In the genomic region with DNA sequence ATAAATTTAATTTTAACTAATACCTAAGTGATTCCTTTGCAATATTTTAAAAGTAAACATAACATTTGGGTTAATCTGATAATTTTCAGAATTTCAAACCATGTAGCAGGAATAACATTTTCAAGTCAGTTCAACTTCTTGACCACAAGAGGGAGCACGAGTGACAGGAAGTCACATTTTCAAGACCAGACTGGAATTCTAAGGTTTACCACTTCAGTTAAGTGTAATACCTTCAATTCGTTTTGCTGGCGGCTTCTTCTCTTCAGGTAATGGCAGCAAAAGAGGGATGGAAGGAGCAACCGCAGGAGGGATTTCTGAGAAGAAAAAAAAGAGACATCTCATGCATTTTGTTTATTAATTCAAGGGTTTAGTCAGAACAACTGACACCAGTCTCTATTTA, we compare ENCODE assay signal across 9 mouse cellular contexts.
DNase-seq lines count a peak whose midpoint lies in the region; ATAC-seq and TF ChIP-seq lines count a peak whose summit lies in the region.
"Had no signal": no experiment of that assay in that cellular context is flagged by ENCODE, and none has a peak within 500 bp of the region (broad histone marks: within the 10 kb centered on the region; RNA-seq: fewer than 3 reads in every experiment).

No protein-coding gene starts in this region.

- peak; percentile 52 for DNase-seq in hindbrain, embryonic 11.5 days (ENCODE audit: low spot score)
- DNase-seq in thymus, postnatal 0 days (ENCODE audit: low spot score) = peak; percentile 55
- DNase-seq in thymus, postnatal 36 days = no peak
- peak; percentile 25 for DNase-seq in embryo, embryonic 9.5 days (ENCODE audit: extremely low spot score)
- DNase-seq in stomach, postnatal 0 days (ENCODE audit: low spot score) = no peak
- no peak for DNase-seq in ovary, postnatal 36 days (ENCODE audit: low spot score)
- no peak for DNase-seq in urinary bladder, adult 18-20 months (ENCODE audit: low spot score in 2 of 2)

- no peak overlapping the region for H3K4me3 ChIP-seq in hindbrain, embryonic 11.5 days (ENCODE audit: low read depth, low read length)
- no peak overlapping the region for H3K4me3 ChIP-seq in hindbrain, embryonic 12.5 days
- no peak overlapping the region for H3K4me3 ChIP-seq in stomach, postnatal 0 days (ENCODE audit: low read depth, low read length)
- H3K4me3 ChIP-seq: limb, embryonic 12.5 days had no signal

- H3K4me2 ChIP-seq in hindbrain, embryonic 11.5 days (replicated peaks; ENCODE audit: low read depth, low read length) = no peak overlapping the region
- H3K4me2 ChIP-seq in hindbrain, embryonic 12.5 days (replicated peaks) = no peak overlapping the region
- H3K4me2 ChIP-seq in stomach, postnatal 0 days (replicated peaks; ENCODE audit: low read depth) = no peak overlapping the region
- H3K4me2 ChIP-seq: limb, embryonic 12.5 days had no signal

- no peaks in the 10 kb centered on the region for H3K9me3 ChIP-seq in hindbrain, embryonic 11.5 days (ENCODE audit: control insufficient read depth, low read length)
- H3K9me3 ChIP-seq in hindbrain, embryonic 12.5 days (replicated peaks) = no peaks in the 10 kb centered on the region
- no peaks in the 10 kb centered on the region for H3K9me3 ChIP-seq in stomach, postnatal 0 days (ENCODE audit: control insufficient read depth, low read length)
- H3K9me3 ChIP-seq: limb, embryonic 12.5 days had no signal

- TF ChIP-seq CTCF in stomach, postnatal 0 days (IDR thresholded peaks at IDR 0.05; ENCODE audit: low read depth) = peak; percentile 81

- 27% methylated on average over 4 of the region's 4 CpGs for WGBS in hindbrain, embryonic 11.5 days
- 26% methylated on average over 4 of the region's 4 CpGs for WGBS in hindbrain, embryonic 12.5 days
- 25% methylated on average over 4 of the region's 4 CpGs for WGBS in stomach, postnatal 0 days

- no peaks in the 10 kb centered on the region for H3K4me1 ChIP-seq in hindbrain, embryonic 11.5 days (replicated peaks; ENCODE audit: control insufficient read depth, insufficient read depth, low read length)
- H3K4me1 ChIP-seq in hindbrain, embryonic 12.5 days = no peaks in the 10 kb centered on the region
- no peaks in the 10 kb centered on the region for H3K4me1 ChIP-seq in stomach, postnatal 0 days (replicated peaks; ENCODE audit: control insufficient read depth, insufficient read depth)
- H3K4me1 ChIP-seq: limb, embryonic 12.5 days had no signal

- H3K36me3 ChIP-seq in hindbrain, embryonic 11.5 days (ENCODE audit: control insufficient read depth, insufficient read depth, low read length) = no peaks in the 10 kb centered on the region
- no peaks in the 10 kb centered on the region for H3K36me3 ChIP-seq in hindbrain, embryonic 12.5 days
- no peaks in the 10 kb centered on the region for H3K36me3 ChIP-seq in stomach, postnatal 0 days (ENCODE audit: control insufficient read depth, insufficient read depth, low read length)
- H3K36me3 ChIP-seq: limb, embryonic 12.5 days had no signal

- no peak overlapping the region for H3K9ac ChIP-seq in hindbrain, embryonic 11.5 days (ENCODE audit: low read depth, low read length)
- no peak overlapping the region for H3K9ac ChIP-seq in hindbrain, embryonic 12.5 days
- H3K9ac ChIP-seq in stomach, postnatal 0 days (ENCODE audit: low read length) = no peak overlapping the region
- H3K9ac ChIP-seq: limb, embryonic 12.5 days had no signal

- no peak for ATAC-seq in hindbrain, embryonic 11.5 days (ENCODE audit: low FRiP score)
- ATAC-seq in hindbrain, embryonic 12.5 days (ENCODE audit: low FRiP score) = no peak
- ATAC-seq in stomach, postnatal 0 days (ENCODE audit: low FRiP score, low TSS enrichment) = no peak

- no peaks in the 10 kb centered on the region for H3K27me3 ChIP-seq in hindbrain, embryonic 11.5 days (ENCODE audit: control insufficient read depth, insufficient read depth, low read length)
- H3K27me3 ChIP-seq in hindbrain, embryonic 12.5 days = no peaks in the 10 kb centered on the region
- no peaks in the 10 kb centered on the region for H3K27me3 ChIP-seq in stomach, postnatal 0 days (ENCODE audit: control insufficient read depth, insufficient read depth, low read length)
- H3K27me3 ChIP-seq: limb, embryonic 12.5 days had no signal

- H3K27ac ChIP-seq in hindbrain, embryonic 11.5 days (ENCODE audit: low read depth, low read length) = no peak overlapping the region
- no peak overlapping the region for H3K27ac ChIP-seq in hindbrain, embryonic 12.5 days
- H3K27ac ChIP-seq in stomach, postnatal 0 days (replicated peaks) = no peak overlapping the region
- H3K27ac ChIP-seq: limb, embryonic 12.5 days had no signal

- TF ChIP-seq EP300 in stomach, postnatal 0 days (optimal IDR thresholded peaks at IDR 0.05) = no peak

Comparison
In these comparisons a context has a peak if more than half of its experiments do, and no peak if none do; other contexts are left out.
1. DNase-seq: peak in hindbrain, embryonic 11.5 days (single experiment), thymus, postnatal 0 days (single experiment) and embryo, embryonic 9.5 days (single experiment); none in thymus, postnatal 36 days (0 of 2), stomach, postnatal 0 days (single experiment), ovary, postnatal 36 days (single experiment) and urinary bladder, adult 18-20 months (0 of 2).